Mouse (Mus musculus) cerebellum, postnatal 36 days (tissue): ENCODE data around the gene Rmi2.

Experiments
- DNase-seq, 2 experiments: peaks; one replicate each; pipeline ENCODE4 v3.0.0; 2021 to 2022; ENCODE audit warnings: mixed read lengths in 2 of 2

The Rmi2 gene

DNA sequence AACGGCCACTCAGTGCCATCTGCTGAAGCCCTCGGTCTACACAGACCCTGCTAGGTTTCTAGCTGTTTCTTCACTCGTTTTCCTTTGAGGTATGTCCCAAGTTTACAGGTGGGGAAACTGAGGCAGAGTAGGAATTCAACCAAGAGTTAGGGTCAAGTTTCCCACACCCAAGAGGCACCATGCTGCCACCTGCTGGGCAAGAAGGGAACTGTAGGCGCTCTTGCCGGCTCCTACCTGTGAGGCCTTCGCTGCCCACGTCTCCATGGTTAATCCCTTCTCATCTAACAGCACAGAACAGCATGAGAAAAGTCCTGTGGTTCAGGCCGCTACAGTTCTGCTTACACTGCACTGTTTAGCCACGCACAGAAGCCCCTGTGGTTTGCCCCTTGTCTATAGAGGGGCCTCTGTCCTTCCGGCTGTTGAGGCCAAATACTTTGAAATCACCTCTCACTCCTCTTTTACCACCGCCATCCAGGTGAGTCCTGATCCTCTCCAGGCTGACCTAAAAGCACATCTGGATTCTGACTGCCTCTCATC, 33.1 kb downstream of the Rmi2 start:
- DNase-seq: peak; percentile 78 to 85

DNA sequence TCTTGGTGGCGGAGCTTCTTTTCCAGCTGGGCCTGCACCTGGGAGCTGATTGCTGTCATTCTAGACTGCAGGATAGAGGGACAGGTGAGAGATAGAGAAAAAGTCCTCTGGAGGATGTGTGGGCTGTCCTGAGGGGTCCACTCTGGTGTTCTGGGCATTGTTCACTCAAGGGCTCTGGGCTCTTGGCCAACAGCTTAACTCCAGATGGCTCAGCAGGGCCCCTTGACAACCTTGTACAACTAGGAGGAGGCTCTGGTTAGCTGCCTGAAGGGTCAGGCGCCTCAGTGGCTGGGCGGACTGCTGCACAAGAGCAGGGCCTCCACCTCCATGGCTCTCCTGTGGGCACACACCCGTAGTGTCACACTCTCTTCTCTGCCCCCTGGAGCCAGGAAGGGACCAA, 36.1 kb downstream of the Rmi2 start:
- DNase-seq: no peak

DNA sequence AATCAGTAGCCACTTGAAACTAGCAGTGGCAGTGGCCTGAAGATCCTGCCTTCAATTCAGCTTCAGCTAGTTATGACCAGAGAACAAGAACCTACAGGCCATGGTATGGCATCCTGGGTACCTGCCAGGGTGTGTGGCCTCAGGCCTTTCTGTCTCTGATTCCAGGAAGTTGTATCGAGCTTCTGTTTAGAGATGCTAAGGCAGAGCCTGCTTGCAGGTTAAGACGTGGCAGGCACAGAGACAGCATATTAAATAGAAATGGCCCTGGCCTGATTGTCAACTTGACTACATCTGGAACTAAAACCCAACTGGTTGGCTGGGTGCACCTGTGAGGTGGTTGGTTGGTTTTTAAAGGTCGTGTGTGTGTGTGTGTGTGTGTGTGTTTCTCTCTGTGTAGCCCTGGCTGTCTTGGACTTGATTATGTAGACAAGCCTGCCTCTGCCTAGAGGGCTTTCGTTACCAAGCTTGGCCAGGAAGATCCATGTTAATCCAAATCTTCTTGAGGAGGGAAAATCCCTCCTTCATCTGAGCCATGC, 38.0 kb downstream of the Rmi2 start:
- DNase-seq: no peak

DNA sequence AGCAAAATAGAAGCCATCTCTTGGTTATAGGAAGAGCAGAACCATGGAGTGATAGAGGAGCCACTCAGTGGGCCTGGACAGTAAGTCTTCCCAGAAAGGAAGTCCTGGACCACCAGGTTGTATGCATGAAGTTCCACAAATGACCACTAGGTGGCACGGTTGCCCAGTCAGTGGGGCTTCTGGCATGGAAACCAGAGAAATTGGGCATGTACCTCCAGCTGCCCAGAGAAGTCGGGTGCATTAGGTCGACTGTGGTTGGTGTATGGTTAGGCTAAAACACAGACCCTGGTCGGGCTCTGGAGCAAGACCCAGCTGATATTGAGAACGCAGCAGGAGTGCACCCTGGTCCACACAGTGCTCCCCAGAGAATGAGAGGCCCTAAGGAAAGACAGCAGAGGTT, 38.8 kb downstream of the Rmi2 start:
- peak; percentile 82 to 88 for DNase-seq

DNA sequence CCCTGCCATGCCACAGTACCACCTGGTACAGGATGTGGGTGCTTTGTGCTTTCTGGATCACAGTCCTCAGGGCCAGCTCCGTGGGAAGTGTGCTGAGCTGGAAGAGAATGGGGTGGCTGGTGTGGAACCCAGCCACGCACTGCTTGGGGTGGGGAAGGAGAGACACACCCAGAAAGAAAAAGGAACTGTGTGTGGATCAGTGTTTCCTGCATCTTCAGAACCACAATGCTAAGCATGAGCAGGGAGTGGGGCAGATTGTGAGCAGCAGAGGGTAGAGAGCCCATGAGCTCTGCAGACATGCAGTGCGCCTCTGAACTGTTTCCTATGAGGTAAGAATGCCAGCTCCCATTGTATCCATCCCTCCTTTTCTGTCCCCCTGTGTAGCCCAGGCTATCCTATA, 43.4 kb downstream of the Rmi2 start:
- no peak for DNase-seq

DNA sequence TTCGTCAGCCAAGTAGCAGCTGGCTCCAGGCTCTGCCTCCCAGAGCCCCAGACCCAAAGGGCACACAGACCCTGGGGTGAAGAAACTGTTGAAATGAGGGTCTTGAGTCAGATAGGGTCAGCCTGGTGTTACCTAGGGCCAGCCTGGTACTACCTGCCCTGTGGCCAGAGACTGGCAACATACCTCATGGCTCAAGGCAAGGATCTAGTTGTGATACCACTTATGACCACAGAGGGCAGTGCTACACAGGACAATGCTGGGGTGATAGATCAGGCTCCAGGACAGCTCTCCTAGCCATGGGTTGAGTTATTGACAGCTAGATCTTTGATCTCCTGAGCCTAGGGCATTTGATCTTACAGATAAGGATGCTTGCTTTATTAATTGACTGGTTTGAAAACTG, 44.6 kb downstream of the Rmi2 start:
- peak; percentile 47 to 72 for DNase-seq

DNA sequence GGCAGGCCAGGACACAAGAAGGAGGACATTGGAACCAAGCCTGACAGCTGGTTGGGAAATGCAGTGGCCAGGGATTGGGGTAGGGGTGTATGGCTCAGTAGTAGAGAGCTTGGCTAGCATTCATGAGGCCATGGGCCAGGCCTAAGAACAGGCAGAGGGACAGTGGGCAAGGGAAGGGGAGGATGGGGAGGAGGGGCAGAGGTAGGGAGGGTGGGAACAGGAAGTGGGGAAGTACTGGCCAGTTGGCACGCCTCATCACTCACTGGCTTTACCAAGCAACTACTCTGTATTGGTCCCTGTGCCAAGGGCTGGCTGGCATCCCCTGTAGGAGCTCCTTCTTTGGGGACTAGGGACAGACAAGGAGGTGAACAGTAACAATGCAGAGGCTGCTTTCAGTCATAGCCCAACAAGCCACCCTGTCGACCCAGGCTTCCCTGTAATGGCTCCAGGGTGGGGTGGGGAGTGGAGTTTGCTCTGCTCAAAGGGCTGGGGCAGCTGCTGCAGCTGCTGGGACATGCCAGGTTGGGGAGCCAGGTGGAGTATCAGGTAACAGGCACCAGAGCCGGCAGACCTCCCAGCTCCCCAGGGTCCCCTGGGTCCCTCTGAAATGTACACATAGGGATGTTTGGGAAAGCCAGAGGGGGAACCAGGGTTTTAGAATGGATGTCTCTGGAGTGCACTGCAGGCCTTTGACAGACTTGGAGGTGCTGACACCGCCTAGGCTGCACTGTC, 46.5 kb downstream of the Rmi2 start:
- DNase-seq: no peak

DNA sequence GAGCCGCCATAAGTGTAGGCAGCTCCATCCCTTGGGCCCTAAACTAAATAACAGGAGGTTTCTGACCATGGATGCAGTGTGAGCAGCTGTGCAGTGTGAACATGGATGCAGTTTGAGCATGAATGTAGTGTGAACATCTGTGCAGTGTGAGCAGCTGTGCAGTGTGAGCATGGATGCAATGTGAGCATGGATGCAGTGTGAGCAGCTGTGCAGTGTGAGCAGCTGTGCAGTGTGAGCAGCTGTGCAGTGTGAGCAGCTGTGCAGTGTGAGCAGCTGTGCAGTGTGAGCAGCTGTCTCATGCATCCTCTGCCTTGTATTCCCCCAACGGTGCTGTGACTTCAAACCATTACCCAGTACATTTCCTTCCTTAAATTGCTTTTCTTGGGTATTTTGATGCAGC, 52.6 kb downstream of the Rmi2 start:
- DNase-seq: no peak

DNA sequence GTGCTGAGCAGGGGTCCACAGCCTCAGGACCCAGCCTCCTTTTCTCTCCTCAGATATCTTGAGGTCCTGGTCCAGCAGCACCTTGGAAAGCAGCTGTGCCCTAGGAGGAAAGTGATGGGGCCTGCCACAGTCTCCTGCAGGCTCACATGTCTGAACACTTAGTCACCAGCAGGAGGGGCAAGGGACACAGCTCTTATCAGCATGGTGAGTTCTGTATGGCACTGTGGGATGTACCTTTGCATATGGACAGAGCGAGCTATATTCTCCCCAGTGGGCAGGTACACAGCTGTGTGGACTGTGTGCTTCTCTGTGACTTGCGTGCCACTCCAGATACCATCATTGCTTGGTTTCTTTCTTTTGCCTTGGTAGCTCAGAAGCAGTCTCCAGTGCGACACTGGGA, 55.5 kb downstream of the Rmi2 start:
- DNase-seq: no peak

DNA sequence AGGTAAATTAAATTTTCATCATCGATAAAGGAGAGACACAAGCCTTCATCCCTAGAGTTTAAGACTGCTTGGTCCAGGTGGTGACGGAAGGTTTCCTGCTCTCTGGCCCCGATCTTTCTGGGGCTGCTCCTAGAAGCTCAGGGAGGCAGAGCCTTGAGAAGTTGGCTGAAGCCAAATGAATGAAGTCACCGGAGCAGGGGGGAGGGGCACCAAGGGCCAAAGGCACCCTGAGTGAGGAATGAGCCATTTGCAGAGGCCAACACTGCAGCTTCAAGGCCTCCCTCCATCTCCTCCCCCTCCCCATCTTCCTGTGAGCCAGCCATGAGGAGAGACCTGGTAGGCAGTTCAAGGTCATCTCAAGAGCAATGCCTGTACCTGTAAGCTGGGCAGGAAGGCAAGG, 58.3 kb downstream of the Rmi2 start:
- DNase-seq: no peak

DNA sequence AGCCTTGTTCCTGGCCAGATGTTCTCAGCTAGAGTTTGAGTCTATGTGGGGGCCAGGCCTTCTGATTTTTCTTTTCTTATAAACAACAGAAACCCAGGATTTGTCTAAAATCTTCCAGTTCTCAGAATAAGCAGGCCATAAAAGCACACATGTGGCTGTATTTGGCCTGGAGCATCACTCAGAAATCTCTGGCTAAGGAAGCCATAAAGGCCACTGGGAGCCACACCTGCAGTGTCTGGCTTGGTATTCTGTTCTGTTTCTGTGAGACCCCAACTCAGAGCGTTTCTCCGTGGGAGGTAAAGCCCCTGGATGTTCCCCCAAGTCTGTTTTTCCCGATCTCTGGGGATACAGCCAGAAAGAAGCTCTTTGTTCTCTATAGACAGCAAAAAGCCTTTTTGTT, 61.0 kb downstream of the Rmi2 start:
- DNase-seq: no peak

DNA sequence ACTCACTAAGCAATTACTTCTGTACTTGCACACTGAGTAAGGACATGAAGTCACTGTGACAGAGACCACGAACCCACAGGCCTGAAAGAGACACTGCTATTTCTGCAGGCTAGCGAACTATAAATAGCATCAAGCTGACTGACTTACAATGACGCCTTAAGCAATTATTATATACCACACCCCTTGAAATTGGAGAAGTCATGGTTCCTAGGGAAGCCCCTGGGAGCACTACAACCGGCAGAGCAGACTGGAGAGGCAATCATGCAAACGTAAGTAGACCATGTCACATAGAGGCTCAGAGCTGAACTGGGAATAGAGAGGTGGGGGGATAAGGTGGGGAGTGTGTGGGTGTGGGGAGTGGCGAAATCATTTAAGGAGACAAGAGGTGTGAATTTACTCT, 62.5 kb downstream of the Rmi2 start:
- no peak for DNase-seq

DNA sequence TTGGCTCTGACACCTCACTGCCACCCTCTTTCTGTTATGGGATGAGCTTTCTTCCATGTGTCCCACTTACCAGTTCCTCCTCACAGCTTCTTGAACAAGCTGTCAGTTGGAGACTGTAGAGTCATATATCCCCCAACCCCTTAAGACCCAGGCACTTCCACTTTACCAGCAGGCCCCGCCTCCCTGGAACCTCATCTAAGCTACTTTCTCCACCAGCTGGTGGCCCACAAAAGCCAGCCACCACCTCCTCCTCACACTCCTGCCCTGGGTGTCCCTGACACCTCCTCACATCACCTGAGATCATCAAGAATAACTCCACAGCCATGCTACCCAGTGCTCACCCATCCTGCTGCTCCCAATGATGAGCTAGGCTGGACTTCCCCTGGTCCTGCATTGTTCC, 65.9 kb downstream of the Rmi2 start:
- no peak for DNase-seq

DNA sequence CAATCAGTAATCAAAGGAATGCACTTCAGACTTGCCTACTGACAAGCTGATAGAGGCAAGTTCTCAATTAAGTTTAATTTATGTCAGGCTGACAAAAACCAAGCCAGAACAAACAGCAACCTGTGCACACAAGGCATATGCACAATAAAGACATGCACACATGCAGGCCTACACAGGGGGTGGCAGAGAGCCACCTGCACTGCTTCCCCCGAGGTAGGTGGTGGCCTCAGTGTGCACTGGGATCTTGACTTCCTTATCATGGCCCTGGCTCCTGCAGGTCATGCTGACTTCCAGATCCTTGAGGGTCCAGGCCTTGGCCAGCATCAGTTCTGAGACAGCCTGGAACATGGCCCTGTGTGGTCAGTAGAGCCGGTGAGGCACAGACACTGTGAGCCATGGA, 67.1 kb downstream of the Rmi2 start:
- no peak for DNase-seq

DNA sequence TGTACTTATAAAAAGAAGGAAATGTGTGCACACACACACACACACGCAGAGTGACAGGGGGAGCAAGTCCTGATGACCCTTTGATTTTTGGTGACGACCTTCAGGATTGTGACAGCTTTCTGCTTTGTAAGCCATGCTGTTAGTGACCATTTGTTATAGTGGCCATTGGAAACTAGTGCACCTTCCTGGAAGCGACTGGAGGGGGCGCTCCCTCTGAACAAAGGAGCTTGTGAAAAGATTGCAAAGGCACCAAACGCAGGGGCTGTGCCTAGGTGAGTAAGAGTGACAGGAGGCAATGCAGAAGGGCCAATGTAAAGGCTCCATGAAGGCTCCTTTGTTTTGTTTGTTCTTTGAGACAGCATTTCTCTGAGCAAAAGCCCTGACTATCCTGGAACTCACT, 68.0 kb downstream of the Rmi2 start:
- no peak for DNase-seq

DNA sequence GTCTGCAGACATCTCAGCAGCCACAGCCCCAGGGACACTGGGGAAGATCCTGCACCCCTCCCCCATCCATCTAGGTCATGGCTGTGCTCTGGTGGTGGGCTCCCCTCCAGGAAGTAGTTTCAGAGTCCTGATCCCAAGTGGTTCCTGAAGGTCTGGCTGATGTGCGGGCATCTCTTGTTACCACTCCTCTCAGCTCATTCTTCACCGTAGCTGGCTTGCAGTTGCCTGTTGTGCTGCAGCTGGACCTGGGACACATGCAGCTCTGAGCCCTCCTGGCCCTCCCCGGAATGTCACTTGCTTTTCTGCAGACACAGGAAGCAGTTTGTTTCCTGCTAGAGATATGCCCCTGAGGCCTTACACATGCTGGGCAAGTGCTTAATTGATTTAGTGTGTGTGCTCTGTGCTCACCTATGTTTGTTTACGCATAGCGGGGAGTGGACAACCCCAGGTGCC, 70.8 kb downstream of the Rmi2 start:
- DNase-seq: no peak

DNA sequence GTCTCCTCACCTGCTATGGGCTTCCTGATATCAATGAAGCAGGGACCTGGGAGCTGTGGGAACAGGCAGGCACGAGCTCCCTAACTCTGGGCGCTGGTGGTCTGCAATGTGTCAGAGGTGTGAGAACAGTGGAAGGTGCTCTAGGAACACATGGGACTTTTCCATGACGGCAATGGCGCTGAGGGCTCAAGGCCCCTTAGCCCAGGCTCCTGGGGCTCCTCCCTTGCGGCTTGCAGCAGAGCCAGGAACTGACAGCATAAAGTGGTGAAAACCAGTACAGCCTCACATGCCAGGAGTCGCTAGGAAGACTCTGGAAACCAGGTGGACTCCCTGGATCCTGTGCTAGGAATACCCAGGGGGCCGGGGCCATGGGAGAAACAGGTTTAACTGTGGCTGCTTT, 75.7 kb downstream of the Rmi2 start:
- DNase-seq: no peak

DNA sequence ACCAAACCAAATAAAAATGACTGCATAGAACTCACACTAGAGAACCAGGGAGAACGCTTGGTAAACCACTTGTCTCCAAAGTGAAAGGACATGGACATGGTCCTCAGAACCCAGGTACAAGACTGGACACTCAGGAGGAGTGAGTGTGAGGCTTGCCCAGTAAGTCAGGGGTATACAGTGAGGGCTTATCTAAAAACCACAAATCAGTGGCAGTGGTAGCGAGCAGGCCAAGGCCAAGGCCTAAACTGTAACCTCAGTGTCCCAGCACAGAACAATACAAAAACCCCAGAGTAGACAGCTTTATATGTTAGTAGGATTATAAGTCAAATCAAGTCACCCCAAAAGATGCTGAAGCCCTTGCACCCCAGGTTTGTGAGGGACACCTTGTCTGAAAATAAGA, 76.2 kb downstream of the Rmi2 start:
- no peak for DNase-seq

DNA sequence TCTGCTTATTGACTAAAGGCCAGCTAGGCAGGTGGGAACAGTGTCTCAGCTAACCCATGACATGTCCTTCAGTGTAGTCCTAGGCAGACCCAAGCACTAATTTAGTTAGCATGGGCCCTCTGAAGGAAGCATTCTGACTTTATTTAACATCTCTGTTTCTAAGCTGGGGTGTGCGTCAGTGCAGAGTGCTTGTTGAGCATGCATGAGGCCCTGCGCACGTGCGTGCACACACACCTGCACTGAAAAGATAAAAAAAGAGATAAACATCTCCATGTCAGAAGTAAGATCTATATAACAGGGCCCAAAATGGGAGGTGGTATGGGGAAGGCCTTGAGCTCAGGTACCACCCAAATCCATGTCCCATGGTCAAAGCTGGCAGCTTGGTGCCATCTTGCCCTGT, 80.2 kb downstream of the Rmi2 start:
- no peak for DNase-seq

DNA sequence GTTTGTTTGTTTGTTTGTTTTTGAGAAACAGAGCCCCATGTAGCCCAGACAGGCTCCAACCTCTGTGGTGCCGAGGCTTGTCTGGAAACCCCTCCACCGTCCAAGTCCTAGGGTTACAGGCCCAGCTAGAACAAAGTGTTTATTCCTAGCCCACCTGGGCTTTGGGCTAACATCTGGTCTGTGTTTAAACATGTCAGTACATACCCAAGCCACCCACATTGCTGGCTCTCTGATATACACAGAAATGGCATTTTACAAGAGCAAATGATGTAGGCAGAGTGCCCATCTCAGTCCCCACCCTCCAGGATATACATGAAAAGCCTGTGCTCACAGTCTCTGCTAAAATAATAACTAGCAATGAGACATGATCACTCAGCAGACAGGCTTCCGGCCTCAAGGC, 81.4 kb downstream of the Rmi2 start:
- no peak for DNase-seq

DNA sequence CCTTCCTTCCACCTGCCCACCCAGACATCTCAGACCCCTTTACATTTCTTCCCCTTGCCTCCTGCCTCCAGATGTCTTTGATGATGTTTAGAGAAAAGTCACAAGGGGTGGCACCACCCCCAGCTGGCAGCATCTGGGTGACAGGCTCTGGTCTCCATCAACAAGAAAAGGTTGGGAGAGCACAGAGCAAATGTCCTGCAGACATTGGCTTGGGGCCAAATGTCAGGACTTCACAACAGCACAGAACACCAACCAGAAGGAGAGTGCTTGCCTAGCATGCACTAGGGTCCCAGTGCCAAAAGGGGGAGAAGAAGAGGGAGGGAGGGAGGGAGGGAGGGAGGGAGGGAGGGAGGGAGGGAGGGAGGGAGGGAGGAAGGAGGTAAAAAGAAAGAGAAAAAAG, 85.0 kb downstream of the Rmi2 start:
- DNase-seq: no peak

DNA sequence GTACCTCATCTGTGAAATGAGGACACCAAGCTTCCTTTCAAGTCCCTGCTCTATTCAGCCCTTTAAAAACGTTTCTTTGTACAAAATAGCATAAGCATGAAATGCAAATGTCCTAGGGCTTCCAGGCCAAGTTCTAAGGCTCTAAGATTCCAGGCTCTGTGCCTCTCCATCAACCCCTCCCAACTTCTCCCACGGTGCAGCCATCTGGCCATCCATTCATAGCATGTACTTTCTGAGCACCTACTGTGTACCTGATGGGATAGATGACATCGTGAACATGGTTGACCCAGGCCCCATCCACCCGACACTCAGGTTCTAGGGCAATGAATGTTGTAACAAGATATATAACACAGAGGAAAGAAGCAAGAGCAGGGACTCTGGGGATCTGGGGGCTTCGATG, 88.7 kb downstream of the Rmi2 start:
- peak; percentile 41 to 49 for DNase-seq

DNA sequence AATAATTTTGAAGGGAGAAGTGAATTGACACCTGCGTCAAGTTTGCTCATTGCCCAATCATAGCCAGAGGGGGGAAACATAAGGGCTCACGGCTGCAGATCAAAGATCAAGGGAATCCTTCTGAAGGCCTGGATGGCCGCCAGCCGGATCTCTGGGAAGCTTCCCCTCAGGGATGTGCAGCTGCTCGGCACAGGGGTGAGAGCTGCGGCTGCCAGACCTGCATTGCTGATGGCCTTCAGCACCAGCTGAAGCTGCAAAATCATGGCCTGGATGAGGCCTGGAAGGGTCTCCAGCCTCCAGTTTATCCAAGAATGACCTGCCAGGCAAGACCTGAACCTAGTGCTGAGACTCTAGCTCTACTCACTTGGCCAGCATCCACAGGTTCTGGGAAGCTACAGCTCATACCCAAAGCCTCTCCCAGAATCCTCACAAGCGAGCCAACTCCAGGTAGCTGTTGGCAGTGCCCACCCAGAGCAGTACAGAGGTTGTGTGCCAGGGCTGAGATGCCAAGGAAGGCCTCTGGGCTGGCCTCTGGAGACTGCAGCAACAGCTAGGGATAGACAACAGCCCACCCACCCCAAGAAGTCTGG, 90.8 kb downstream of the Rmi2 start:
- DNase-seq: peak; percentile 16 to 24

DNA sequence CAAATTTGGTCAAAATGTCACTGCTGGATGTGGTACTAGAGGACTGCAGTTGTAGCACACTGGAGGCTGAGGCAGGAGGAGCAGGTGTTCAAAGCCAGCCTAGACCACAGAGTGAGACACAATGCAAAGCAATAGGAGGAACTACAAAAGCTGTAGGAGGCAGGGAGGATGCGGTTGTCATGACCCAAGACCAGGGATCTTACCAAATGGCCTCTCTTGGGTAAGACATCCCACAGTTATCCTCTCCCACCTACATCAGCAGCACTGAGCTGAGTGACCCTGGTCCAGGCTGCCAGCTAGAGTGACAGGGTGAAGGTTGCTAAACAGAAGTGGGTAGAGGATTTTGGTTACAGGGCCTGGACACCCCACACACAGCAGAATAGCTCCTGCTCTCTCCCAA, 92.2 kb downstream of the Rmi2 start:
- DNase-seq: no peak

DNA sequence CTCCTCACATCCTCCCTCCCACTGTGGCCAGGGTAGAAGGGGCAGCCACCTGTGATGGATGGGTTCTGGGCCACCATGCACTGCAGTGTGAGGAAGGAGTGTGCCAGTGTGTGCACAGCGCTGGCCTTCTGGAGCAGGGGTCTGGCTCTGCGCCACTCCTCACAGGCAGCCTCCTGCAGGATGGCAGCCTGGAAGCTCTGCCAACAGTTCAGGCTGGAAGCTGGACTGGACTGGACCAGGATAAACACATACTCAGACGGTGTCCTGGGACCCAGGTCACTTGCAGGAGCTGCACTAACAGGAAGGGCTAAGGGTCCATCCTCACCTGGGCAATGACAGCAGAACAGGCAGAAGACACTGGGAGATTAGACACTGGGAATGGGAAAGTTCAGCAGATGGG, 98.5 kb downstream of the Rmi2 start:
- DNase-seq: peak; percentile 55 to 64
